Mouse (Mus musculus): ENCODE data around the gene Pkdcc.

The Pkdcc gene

DNA sequence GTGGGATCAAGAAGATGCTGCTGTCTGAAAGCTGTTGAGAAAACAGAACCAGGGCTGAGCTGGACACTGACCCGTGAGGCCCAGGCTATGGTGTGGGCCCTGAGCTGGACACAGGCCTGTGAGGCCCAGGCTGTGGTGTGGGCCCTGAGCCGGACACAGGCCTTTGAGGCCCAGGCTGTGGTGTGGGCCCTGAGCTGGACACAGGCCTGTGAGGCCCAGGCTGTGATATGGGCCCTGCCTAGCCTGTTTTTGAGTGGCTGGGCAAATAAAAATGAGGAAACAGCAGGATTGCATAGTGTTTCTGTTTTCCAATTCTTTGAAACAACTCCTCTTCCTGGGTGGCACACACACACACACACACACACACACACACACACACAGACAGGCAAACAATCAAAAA, 2.7 kb upstream of the Pkdcc start:
- no peak for DNase-seq (ENCODE audit: low read depth, low spot score)

GRCm38 (mm10) chr17:83213228-83213915, 1.7 kb upstream of the Pkdcc start:
- no peak for DNase-seq (ENCODE audit: low read depth, low spot score)

DNA sequence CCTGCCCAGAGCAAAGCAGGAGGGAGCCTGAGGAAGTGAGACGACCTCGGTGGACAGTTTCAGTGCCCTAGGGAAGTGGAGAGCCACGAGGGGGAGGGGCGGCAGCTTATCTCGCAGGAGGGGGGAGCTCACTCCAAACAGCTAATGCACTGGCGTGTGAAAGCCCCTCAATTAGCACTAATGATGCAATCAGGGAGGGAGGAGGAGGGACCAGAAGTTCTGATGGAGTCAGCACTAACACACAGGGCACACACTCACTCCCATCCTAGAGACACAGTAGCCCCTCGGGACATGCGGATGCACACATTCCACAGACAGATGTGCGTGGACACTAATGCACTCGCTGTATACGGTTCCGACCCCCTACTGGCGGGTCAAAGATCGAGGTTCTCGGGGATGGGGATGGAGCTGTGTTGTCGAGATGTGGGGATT, 915 bp upstream of the Pkdcc start:
- peak; percentile 51 for DNase-seq (ENCODE audit: low read depth, low spot score)

DNA sequence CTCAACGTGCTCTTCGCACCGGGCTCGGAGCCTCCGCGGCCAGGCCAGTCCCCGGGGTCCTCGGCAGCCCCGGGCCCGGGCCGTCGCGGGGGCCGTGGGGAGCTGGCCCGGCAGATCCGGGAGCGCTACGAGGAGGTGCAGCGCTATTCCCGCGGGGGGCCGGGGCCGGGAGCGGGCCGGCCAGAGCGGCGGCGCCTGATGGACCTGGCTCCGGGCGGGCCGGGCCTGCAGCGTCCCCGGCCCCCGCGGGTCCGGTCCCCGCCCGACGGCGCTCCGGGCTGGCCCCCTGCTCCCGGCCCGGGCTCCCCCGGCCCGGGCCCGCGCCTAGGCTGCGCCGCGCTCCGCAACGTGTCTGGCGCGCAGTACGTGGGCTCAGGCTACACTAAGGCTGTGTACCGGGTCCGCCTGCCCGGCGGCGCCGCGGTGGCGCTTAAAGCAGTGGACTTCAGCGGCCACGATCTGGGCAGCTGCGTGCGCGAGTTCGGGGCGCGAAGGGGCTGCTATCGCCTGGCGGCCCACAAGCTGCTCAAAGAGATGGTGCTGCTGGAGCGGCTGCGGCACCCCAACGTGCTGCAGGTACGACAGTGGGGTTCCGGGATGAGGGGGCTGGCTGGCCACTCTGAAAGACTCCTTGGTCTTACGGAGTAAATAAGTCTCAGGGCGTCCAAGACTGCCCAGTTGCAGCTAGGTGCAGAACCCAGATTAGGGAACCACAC, 595 bp downstream of the Pkdcc start:
- peak; percentile 58 for DNase-seq (ENCODE audit: low read depth, low spot score)

GRCm38 (mm10) chr17:83216251-83216919, 1.3 kb downstream of the Pkdcc start:
- DNase-seq (ENCODE audit: low read depth, low spot score): no peak

GRCm38 (mm10) chr17:83218189-83218588, 3.1 kb downstream of the Pkdcc start:
- DNase-seq (ENCODE audit: low read depth, low spot score): no peak

- no peak for DNase-seq (ENCODE audit: low read depth, low spot score)
These were observed 3.6 kb downstream of the Pkdcc start for GRCm38 (mm10) chr17:83218722-83219121.

DNA sequence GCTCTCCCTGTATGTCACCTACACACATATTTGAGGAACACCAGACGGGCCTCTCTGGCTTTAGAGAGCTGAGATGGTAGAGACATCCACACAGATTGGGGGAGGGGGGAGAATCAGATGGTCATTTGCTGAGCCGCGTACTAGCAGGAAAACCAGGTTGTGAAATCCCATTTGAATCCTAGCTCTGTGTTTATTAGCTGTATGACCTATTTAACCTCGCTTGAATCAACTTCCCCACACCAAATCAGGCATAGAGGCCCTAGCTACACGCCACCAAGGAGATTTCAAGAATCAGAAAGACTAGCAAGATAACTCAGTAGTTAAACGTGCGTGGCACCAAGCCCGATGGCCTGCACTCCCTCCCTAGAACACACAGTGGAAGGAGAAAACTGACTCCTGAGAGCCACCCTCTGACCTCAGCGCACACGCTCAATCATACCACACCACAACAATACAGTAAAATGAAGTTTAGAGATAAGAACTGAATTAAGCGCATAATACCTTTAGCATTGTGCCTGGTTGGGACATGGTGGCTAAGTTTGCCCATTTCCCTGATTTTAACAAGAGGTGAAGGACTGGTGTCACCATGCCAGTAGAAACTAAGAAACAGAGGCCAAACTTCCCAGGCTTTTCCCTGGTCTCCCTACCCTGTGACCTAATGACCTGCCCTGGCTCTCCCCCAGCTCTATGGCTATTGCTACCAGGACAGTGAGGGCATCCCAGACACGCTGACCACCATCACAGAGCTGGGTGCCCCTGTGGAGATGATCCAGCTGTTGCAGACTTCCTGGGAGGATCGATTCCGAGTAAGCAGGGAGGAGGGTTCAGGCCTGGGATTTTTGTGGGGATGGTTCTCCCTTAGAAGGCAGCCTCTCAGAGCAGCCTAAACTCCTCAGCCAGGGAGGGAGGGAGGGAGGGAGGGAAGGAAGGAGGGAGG, 4.5 kb downstream of the Pkdcc start:
- DNase-seq (ENCODE audit: low read depth, low spot score): no peak

- DNase-seq (ENCODE audit: low read depth, low spot score): no peak
These were observed 6.0 kb downstream of the Pkdcc start for GRCm38 (mm10) chr17:83220954-83221538.

GRCm38 (mm10) chr17:83221611-83222500, 6.8 kb downstream of the Pkdcc start:
- DNase-seq (ENCODE audit: low read depth, low spot score): no peak

- no peak for DNase-seq (ENCODE audit: low read depth, low spot score)
These were observed 7.6 kb downstream of the Pkdcc start for GRCm38 (mm10) chr17:83222705-83223104.

GRCm38 (mm10) chr17:83224451-83224971, 9.4 kb downstream of the Pkdcc start:
- DNase-seq (ENCODE audit: low read depth, low spot score): peak; percentile 58

GRCm38 (mm10) chr17:83226395-83226986, 11.4 kb downstream of the Pkdcc start:
- DNase-seq (ENCODE audit: low read depth, low spot score): no peak

- DNase-seq (ENCODE audit: low read depth, low spot score): no peak
These were observed 16.3 kb downstream of the Pkdcc start for GRCm38 (mm10) chr17:83231357-83231756.

DNA sequence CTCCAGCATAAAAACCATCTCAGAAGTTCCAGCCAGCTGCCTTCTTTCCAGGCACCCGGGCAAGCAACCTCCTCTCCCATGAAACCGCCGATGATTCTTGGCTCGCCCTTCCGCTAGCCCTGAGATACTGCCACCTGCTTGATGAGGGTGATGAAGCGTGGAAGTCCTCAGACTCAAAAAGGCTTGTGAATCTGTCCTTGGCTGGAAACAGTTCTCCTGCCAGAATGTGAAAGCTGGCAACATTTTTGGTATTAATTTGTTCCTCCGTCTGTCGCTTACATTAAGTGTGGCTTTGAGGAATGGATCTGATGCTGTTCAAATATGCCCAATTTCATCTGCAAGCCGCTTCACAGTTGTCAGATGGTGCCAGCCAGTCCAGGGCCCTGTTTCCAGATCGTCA, 20.1 kb downstream of the Pkdcc start:
- DNase-seq (ENCODE audit: low read depth, low spot score): peak; percentile 82

DNA sequence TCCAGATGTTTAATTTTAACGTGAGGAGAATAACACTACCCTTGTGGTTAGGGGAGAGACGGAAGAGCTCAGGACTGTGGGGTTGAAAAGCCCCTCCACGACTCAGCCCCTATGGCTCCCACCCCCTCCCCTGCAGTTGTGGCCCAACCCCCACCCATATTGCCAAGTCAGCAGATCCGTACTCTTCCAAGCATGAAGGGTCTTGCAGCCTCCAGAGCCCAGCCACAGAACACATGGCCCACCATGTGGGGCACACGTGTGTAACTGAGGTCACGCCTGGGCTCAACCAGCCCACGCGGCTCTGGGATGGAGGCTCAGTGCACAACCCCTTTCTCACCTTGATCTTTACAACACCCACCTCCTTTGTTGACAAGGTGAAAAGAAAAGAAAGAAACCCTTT, 21.1 kb downstream of the Pkdcc start:
- no peak for DNase-seq (ENCODE audit: low read depth, low spot score)

DNA sequence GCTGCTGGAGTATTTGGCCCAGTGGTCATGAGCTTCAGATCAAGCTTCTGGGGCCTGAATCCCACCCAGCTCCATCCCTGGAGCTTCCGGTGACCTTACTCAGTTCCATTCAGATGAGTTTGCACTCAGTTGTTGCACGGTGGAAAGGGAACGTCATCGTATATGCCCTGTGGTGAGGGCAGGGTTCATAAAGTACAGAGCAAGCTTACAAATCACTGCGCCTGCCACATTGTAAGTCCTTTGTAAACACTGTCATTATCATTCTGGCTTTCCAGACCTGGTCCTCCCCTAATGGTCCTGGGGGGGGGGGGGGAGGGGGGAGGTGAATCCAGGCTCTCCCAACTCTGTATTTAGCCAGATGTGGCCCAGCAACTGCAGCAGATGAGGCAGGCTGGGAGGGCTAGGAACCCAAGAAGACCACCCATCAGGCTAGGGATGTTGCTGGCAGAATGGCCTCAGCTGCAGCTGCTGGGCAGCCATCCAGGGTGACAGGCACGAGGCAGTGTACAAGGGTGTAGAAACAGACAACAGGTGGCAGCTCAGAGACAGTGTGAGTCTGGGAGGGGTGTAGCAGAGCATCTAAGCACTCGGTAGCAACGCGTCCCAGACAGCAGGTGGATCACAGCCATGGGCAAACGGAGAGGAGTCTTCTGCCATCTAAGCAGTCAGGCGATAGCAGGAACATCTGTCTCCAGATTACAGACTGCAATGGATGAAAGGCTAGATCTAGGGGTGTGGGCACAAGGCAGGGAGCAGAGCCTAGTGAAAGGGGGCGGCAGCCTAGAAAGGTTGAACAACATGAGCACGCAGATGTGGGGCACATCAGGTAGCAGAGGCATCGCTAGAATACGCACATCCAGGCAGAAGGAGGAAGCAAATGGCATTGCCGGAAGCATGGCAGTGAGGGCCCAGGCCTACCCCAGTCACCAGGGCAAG, 23.3 kb downstream of the Pkdcc start:
- DNase-seq (ENCODE audit: low read depth, low spot score): no peak

DNA sequence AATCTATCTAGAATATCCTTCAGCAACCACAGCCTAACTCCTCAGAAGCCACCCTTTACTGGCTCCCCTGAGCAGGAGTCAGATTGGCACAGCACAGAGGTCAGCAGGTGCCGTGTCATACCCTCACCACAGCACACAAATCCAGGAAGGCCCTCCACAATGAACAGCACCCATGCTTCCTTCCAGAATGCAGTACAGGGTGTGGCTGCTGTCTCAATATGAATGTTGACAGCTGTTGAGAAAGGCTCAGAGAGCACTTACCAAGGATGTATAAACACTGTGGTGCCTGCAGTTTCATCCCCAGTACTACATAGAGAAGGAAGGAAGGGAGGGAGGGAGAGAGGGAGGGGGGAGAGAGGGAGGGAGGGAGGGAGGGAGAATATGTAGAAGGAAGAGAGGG, 29.4 kb downstream of the Pkdcc start:
- DNase-seq (ENCODE audit: low read depth, low spot score): no peak
